Mouse (Mus musculus) neural tube, embryonic 12.5 days (tissue): ENCODE data around the gene Pigx. TPM values are rescaled to one million over a fixed set of nuclear protein-coding genes. Genes with fewer than 3 reads are reported as not detected.

Experiments
- ATAC-seq: fragments of 200-750 bp; cut with Nextera tagmentation; 2 replicates; pipeline ENCODE4 v1.8.0; 2017; ENCODE audit warnings: low read depth, mild to moderate bottlenecking, moderate TSS enrichment, moderate library complexity; ENCODE audit not compliant: low FRiP score
- H3K27ac ChIP-seq: fragments of 300-500 bp; sonication (generic); 2 replicates; pipeline ENCODE4 v1.5.1; 2016
- H3K27me3 ChIP-seq: fragments of 300-500 bp; sonication (generic); replicated peaks from 2 replicates; pipeline ENCODE4 v1.6.1; 2016; ENCODE audit warnings: mild to moderate bottlenecking
- H3K36me3 ChIP-seq: fragments of 300-500 bp; sonication (generic); 2 replicates; pipeline ENCODE4 v1.6.1; 2016; ENCODE audit warnings: mild to moderate bottlenecking
- H3K4me1 ChIP-seq: fragments of 300-500 bp; sonication (generic); 2 replicates; pipeline ENCODE4 v1.6.1; 2016
- H3K4me2 ChIP-seq: fragments of 300-500 bp; sonication (generic); replicated peaks from 2 replicates; pipeline ENCODE4 v1.6.1; 2016; ENCODE audit warnings: mild to moderate bottlenecking
- H3K4me3 ChIP-seq: fragments of 300-500 bp; sonication (generic); 2 replicates; pipeline ENCODE4 v1.5.1; 2016
- H3K9ac ChIP-seq: fragments of 300-500 bp; sonication (generic); 2 replicates; pipeline ENCODE4 v1.6.1; 2016; ENCODE audit warnings: mild to moderate bottlenecking
- H3K9me3 ChIP-seq: fragments of 300-500 bp; sonication (generic); 2 replicates; pipeline ENCODE4 v1.6.1; 2016; ENCODE audit warnings: mild to moderate bottlenecking
- WGBS: fragments of 180-500 bp; shearing (Covaris S2); methylation state at CpG from one replicate; pipeline ENCODE4 v1.1.7; 2016; 5-methylcytosine and 5-hydroxymethylcytosine counted together
- polyA plus RNA-seq: library from polyadenylated mRNA; unstranded; fragments of >200 nt; fragmentation: Nextera tagmentation; extraction: Ambion mirVana; gene quantifications from 2 replicates; pipeline ENCODE4 v1.2.1, GENCODE M21; 2016

Pigx gene
- polyA plus RNA-seq, 1 experiment from 2014 or later = 121 TPM

- no peaks in the 10 kb centered on the region for H3K36me3 ChIP-seq
- no peaks in the 10 kb centered on the region for H3K4me1 ChIP-seq
- H3K27ac ChIP-seq = no peak overlapping the region
- no peak overlapping the region for H3K4me3 ChIP-seq
- no peak for ATAC-seq
- H3K9me3 ChIP-seq = no peaks in the 10 kb centered on the region
- H3K27me3 ChIP-seq = no peaks in the 10 kb centered on the region
- H3K4me2 ChIP-seq = no peak overlapping the region
- no peak overlapping the region for H3K9ac ChIP-seq
- WGBS = 78% methylated on average over 17 of the region's 17 CpGs
Measured at GRCm38 (mm10) chr16:32124444-32125335, 25.1 kb upstream of the Pigx start.

GRCm38 (mm10) chr16:32124020-32124419 is 24.5 kb upstream of the Pigx start:
- Histone ChIP-seq H3K27ac (no peak overlapping the region), H3K9me3 (no peaks in the 10 kb centered on the region), H3K4me2 (no peak overlapping the region), H3K4me1 (no peaks in the 10 kb centered on the region), H3K27me3 (no peaks in the 10 kb centered on the region), H3K36me3 (no peaks in the 10 kb centered on the region), H3K4me3 (no peak overlapping the region), H3K9ac (no peak overlapping the region)
- WGBS = 93% methylated on average over 7 of the region's 7 CpGs
- no peak for ATAC-seq

- 72% methylated on average over 3 of the region's 3 CpGs for WGBS
- Histone ChIP-seq H3K27ac (no peak overlapping the region), H3K4me3 (no peak overlapping the region), H3K27me3 (no peaks in the 10 kb centered on the region), H3K4me1 (no peaks in the 10 kb centered on the region), H3K36me3 (no peaks in the 10 kb centered on the region), H3K9me3 (no peaks in the 10 kb centered on the region), H3K4me2 (no peak overlapping the region), H3K9ac (no peak overlapping the region)
- ATAC-seq = no peak
Measured at GRCm38 (mm10) chr16:32120454-32120853, 20.9 kb upstream of the Pigx start.

- H3K4me3 ChIP-seq = no peak overlapping the region
- no peaks in the 10 kb centered on the region for H3K36me3 ChIP-seq
- ATAC-seq = no peak
- 54% methylated on average over 5 of the region's 5 CpGs for WGBS
- H3K27ac ChIP-seq = no peak overlapping the region
- no peak overlapping the region for H3K4me2 ChIP-seq
- H3K27me3 ChIP-seq = no peaks in the 10 kb centered on the region
- no peaks in the 10 kb centered on the region for H3K4me1 ChIP-seq
- no peaks in the 10 kb centered on the region for H3K9me3 ChIP-seq
- no peak overlapping the region for H3K9ac ChIP-seq
Measured at GRCm38 (mm10) chr16:32116186-32116585, 16.6 kb upstream of the Pigx start.

- Histone ChIP-seq H3K27me3 (no peaks in the 10 kb centered on the region), H3K4me1 (no peaks in the 10 kb centered on the region), H3K9ac (no peak overlapping the region), H3K27ac (no peak overlapping the region), H3K4me2 (no peak overlapping the region), H3K36me3 (0 out of 2 replicates have a peak, but pooled peaks cover under 1% of the 10 kb centered on the region), H3K9me3 (no peaks in the 10 kb centered on the region), H3K4me3 (no peak overlapping the region)
- ATAC-seq = no peak
- 69% methylated on average over 6 of the region's 6 CpGs for WGBS
Measured at GRCm38 (mm10) chr16:32115781-32116180, 16.2 kb upstream of the Pigx start.

GRCm38 (mm10) chr16:32114968-32115695 is 15.6 kb upstream of the Pigx start:
- Histone ChIP-seq H3K4me2 (no peak overlapping the region), H3K27ac (no peak overlapping the region), H3K9me3 (no peaks in the 10 kb centered on the region), H3K9ac (no peak overlapping the region), H3K4me3 (no peak overlapping the region), H3K4me1 (no peaks in the 10 kb centered on the region), H3K36me3 (peaks cover 7% of the 10 kb centered on the region; the same call in 1 of the 2 replicates), H3K27me3 (no peaks in the 10 kb centered on the region)
- ATAC-seq = no peak
- 23% methylated on average over 15 of the region's 15 CpGs for WGBS

- Histone ChIP-seq H3K36me3 (peaks cover 7% of the 10 kb centered on the region; the same call in 1 of the 2 replicates), H3K9ac (no peak overlapping the region), H3K4me3 (no peak overlapping the region), H3K4me1 (no peaks in the 10 kb centered on the region), H3K27ac (no peak overlapping the region), H3K27me3 (no peaks in the 10 kb centered on the region), H3K9me3 (no peaks in the 10 kb centered on the region), H3K4me2 (no peak overlapping the region)
- WGBS = 87% methylated on average over 10 of the region's 10 CpGs
- no peak for ATAC-seq
Measured at GRCm38 (mm10) chr16:32114406-32114805, 14.9 kb upstream of the Pigx start.

- Histone ChIP-seq H3K27ac (no peak overlapping the region), H3K9ac (no peak overlapping the region), H3K36me3 (peaks cover 10% of the 10 kb centered on the region), H3K4me1 (no peaks in the 10 kb centered on the region), H3K27me3 (no peaks in the 10 kb centered on the region), H3K4me2 (no peak overlapping the region), H3K9me3 (no peaks in the 10 kb centered on the region), H3K4me3 (no peak overlapping the region)
- WGBS = 74% methylated on average over 23 of the region's 23 CpGs
- no peak for ATAC-seq
Measured at GRCm38 (mm10) chr16:32113541-32114218, 14.1 kb upstream of the Pigx start.

GRCm38 (mm10) chr16:32110951-32111699 is 11.6 kb upstream of the Pigx start:
- peaks cover 25% of the 10 kb centered on the region for H3K36me3 ChIP-seq
- no peak overlapping the region for H3K9ac ChIP-seq
- H3K9me3 ChIP-seq = no peaks in the 10 kb centered on the region
- H3K4me2 ChIP-seq = no peak overlapping the region
- no peak for ATAC-seq
- WGBS = 84% methylated on average over 15 of the region's 15 CpGs
- H3K27ac ChIP-seq = no peak overlapping the region
- H3K27me3 ChIP-seq = no peaks in the 10 kb centered on the region
- no peak overlapping the region for H3K4me3 ChIP-seq
- H3K4me1 ChIP-seq = no peaks in the 10 kb centered on the region

GRCm38 (mm10) chr16:32108578-32108977 is 9.0 kb upstream of the Pigx start:
- Histone ChIP-seq H3K9ac (no peak overlapping the region), H3K4me3 (no peak overlapping the region), H3K27me3 (no peaks in the 10 kb centered on the region), H3K27ac (no peak overlapping the region), H3K36me3 (peaks cover 39% of the 10 kb centered on the region), H3K4me1 (no peaks in the 10 kb centered on the region), H3K4me2 (no peak overlapping the region), H3K9me3 (no peaks in the 10 kb centered on the region)
- 93% methylated on average over 2 of the region's 2 CpGs for WGBS
- no peak for ATAC-seq

- no peak overlapping the region for H3K4me2 ChIP-seq
- no peaks in the 10 kb centered on the region for H3K9me3 ChIP-seq
- H3K36me3 ChIP-seq = peaks cover 43% of the 10 kb centered on the region
- H3K4me1 ChIP-seq = no peaks in the 10 kb centered on the region
- no peak overlapping the region for H3K9ac ChIP-seq
- ATAC-seq = no peak
- H3K27me3 ChIP-seq = no peaks in the 10 kb centered on the region
- no peak overlapping the region for H3K27ac ChIP-seq
- H3K4me3 ChIP-seq = no peak overlapping the region
- WGBS = 84% methylated on average over 7 of the region's 7 CpGs
Measured at GRCm38 (mm10) chr16:32108170-32108569, 8.6 kb upstream of the Pigx start.
